Mouse (Mus musculus) heart, postnatal 4 days (tissue): ENCODE results near the gene Rgs19. TPM values are rescaled to one million over a fixed set of nuclear protein-coding genes. Genes with fewer than 3 reads are reported as not detected.
A peak's percentile ranks its signal among the peaks of the same experiment; 100 is the strongest.

Experiments used
- DNase-seq: peaks from one replicate; pipeline ENCODE4 v3.0.0; 2021
- total RNA-seq, 2 experiments: library from RNA; stranded (reverse); gene quantifications; 2 replicates each; pipeline ENCODE4 v1.2.3; 2021

The Rgs19 gene
- 10 to 100 TPM; 11.3 to 15.8 TPM for total RNA-seq

DNA sequence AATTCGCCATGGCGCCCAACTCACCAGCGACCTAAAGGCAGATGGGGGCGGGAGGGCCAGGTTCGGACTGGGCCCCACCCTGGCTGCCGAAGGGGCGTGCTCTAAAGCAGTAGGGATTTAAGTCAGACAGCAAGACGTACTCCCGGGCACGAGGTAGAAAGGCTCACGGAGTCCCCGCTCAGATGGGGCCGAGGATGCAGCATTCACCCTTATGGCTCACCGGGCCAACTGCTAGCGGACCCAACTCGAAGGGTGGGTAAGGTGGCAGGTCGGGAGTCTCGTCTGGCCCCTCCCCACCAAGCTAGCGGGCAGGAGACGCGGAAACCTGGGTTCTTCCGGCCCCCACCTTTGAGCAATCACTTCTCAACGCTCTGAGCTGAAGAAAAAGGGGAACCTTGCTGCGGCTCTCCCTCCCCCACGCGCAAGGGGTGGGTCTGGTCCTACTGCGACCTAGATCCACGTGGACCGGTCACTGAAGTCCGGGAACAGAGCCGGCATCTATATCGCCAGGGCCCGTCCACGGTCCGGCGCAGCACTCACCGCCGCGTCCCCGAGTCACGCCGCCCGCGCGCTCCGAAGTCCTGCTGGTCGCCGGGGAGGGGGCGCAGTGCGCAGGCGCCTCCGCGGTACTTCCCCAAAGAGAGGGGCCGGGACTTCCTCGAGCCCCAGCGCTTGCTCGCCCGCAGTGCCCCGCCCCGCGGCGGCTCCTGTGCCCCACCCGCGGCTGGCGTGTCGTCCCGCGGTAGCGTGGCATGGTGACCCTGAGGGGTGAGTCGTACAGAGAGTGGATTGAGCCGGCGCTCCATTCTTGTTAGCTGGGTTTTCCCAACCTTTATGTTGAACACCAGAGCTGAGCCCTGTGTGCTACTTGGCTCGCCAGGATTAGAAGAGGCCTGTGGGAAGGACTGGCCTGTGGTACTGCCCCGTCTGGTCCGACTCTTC lies at the start of gene Rgs19:
TSS of gene Rgs19 (minus strand) at position 639 of the 942 bp plus-strand sequence.
- DNase-seq = peak; percentile 82

DNA sequence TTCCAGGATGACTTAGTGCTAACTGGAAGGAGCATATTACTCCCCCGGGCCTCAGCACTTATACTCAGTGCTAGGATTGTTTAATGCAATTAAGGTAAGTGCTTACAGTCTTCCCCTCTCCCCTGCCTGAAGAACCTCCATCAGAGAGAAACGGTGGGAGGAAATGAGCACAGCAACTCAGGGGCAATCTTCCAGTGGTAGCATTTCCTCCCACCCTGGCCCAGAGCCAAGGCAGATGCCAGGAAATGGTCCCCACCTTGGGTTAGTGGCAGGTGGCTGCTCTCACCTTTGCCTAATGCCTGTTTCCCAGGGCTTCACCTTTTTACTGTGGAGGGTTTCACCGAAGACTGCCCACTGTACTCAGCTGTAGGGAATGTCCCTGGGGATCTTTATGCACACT lies 36.3 kb upstream of the Rgs19 start:
- no peak for DNase-seq

DNA sequence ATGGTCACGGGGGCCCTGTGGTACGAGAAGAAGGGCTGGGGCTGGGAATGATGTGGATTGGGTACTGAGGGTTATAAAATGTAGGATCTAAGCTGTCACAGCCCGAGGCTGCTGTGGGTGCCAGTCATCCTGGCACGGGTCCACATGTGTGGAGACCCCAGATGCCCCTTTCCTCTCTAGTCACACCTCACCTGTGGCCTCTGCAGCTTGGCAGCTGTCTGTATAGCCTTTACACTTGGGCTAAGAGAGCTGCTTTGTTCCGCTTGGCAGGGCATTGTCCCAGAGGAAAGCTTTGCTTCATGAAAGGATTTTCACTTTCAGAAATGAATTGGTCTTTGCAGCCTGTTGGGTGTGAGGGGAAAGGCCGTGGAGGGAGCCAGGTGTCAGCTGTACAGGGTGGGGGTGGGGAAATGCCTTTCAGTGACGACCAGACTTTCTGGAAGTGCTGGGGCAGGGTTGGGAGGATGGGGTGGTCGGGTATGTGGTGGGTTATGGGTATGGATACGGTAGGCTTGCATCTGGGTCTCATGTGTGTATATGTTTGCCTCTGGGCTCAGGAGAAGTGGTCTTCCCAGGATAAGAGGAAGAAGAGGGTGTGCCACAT lies 34.0 kb upstream of the Rgs19 start:
- DNase-seq = no peak

DNA sequence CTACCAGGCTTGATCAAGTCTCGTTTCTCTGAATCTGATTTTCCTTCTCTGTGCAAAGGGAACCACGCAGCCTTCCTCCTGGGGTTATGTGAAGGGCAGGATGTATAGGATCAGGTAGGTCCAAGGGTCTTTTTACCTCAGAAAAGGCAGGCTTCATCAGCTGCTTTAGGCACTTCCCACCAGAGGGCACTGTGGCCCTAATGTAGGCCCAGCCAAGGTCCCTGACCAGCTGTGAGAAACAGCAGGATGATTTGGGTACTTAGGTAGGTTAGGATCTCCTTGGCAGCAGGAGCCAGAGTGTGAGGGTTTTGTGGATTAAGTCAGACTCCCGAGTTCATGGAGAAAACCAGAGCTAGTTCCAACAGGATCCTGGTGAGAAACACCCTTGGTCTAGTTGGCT lies 28.4 kb upstream of the Rgs19 start:
- peak; percentile 42 for DNase-seq

DNA sequence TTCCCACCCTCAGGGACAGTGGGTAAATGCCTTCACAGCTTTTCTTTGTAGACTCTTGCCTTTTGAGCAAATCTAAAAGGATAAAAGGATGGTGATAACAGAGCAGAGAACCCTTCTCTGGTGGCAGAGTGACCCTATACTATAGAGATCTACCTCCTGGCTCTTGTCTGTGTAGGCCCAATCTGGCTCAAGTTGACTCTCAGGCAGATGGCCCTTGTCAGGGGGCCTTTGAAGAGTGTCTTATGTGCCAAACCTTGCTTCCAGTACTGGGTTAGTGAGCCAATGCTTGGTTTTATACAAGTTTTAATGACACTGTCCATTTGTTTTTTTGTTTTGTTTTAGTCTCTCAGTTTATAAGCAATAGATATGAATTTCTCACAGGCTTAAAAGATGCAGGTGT lies 27.4 kb upstream of the Rgs19 start:
- DNase-seq = no peak

DNA sequence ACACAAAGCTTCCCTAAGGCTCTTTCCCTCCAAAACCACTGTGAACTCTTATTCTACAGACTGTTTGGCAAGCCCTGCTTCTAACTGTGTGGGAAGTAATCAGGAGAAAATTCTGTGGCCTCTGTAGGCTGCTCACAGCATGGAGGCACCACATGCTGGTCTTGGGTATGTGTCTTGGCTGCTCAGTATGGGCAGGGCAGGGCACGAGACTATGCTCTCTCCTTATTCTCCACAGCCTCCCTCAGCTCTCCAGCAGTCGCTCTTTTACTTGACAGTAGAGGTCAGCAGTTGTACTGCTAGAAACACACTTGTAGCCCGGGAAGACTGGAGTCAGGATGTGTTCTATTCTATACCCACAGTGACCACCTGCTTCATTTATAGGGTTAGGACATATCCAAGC lies 26.3 kb upstream of the Rgs19 start:
- no peak for DNase-seq

DNA sequence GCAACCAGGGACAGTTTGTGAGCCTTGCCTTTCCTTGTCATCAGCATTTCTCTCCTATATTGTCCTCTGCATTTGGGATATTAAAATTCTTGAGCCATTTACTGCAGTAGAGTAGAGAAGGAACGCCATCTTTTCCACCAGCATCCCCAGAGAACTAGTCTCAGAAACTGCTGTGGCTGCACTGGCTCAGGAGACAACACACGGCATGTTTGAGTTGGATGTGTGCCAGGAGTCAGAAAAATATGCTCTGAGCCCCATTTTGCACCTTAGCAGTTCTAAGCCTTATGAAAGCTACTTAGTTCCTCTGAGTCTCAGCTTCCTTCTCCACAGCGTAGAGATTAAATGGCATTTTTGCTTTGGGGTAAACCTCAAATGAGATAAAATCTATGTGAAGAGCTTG lies 23.2 kb upstream of the Rgs19 start:
- DNase-seq = no peak

DNA sequence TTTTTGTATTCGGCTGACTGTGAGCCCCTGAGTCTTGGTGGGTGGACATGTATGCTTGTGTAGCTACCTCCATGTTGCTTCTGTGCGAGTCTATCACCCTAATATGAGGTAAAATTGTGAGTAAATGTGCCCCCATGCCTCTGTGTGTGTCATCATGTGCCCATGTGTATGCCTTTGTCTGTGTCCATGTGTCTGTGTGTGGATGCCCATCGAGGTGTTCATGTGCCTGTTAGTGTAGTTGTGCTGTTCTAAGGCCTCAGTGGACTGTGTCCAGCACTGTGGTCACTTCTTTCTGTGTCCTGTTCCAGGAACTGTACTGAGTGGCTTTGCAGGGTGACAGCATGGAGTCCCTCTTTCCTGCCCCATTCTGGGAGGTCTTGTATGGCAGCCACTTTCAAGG lies 21.6 kb upstream of the Rgs19 start:
- no peak for DNase-seq

DNA sequence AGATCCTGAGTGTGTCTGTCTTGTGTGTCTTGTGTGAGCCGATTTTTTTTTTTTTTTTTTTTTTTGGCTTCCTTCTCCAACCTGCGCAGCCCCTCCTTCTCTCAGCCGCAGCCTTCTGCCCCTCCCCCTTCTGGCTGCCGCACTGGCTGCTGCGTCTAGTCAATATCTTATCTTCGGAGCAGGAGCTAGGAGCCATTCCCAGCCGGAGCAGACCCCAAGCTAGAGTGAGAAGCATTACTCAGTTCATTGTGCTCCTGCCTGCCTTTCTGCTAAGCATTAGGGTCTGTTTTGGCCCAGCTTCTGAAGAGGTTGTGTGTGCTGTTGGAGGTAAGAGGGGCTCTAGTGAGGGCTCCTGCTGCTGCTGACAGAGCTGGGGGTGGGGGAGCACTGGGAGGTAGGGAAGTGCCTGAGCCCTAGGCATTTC lies 21.1 kb upstream of the Rgs19 start, which contains the start of gene Oprl1:
TSS of gene Oprl1 (plus strand) at position 114 of the 424 bp plus-strand sequence.
- DNase-seq = peak; percentile 25

DNA sequence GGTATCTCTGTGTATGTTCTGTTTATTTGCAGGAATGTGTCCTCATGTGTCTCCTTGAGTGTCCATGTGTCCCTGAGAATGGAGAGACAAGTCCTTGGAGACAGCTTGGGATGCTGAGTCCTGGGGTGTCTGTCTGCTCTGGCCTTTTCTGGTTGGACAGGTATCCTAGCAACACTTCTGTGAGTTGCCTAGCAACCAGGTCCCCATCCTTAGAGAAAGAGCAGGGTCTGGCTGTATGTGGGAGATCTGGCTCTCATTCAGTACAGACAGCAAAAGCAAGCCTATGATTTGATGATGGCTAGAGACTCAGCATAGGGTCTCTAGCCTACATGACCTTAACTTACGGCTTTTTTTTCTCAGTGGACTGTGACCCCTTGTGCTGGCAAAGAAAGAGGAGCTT lies 20.0 kb upstream of the Rgs19 start:
- no peak for DNase-seq

DNA sequence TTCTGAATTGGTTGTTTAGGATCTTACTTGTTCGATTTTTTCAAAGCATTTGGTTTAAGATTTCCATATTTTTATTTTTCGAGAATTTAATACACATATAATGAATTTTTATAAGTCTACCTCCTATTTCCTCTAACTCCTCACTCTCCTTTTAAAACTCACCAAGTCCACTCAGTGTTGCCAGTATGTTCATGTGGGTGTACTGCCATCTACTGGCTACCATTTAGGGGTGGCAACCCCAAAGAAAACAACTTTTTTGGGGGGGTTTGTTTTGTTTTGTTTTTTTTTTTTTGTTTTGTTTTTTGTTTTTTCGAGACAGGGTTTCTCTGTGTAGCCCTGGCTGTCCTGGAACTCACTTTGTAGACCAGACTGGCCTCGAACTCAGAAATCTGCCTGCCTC lies 12.9 kb upstream of the Rgs19 start:
- no peak for DNase-seq

DNA sequence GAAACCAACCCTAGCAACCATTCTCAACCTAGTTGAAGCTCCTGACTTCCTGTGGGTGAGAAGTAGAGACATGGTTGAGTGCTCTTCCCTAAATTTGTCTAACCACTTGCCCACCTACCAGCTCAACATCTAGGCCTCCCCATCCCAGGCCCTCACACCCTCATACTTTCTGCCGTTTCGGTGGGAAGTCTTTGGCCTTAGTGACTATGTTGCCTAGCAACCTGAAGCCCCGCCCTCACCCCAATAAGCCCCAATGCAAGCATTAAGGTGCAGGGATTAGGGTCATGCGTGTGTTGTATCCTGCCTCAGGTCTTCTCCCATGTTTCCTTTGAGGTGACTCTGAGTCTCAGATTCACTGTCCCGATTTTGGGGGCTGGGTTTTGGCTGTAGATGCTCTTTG lies 4.5 kb upstream of the Rgs19 start, which contains the start of gene Lkaaear1:
TSS of gene Lkaaear1 (minus strand) at position 202 of the 400 bp plus-strand sequence.
- DNase-seq = no peak

DNA sequence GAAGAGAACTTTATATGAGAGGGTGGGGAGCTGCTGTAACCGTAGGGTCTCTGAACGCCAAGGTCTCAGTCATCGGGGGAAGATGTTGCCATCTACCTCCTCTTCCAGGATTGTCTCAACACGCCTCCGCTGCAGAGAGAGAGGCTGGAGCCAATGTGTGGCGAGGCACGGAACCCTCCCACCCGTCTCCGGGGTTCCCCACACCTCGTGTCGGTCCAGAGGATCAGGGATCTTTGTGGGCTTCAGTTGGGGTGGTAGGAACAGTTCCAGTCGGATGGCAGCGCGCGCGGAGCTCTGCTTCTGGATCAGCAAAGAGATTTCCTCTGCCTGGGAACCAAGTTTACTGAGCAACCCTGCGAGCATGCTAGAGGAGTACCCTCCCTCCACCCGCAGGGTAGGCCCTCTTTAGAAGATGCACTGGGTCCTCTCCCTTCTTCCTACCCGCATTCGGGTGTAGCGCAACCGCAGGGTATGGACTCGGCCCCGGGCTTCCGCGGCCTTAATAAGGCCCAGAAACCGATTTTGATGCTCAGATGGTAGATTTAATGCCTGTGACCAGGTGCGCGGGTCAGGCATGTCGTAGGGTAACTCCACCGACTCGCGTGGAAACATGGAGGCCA lies 3.1 kb upstream of the Rgs19 start:
- DNase-seq = no peak

DNA sequence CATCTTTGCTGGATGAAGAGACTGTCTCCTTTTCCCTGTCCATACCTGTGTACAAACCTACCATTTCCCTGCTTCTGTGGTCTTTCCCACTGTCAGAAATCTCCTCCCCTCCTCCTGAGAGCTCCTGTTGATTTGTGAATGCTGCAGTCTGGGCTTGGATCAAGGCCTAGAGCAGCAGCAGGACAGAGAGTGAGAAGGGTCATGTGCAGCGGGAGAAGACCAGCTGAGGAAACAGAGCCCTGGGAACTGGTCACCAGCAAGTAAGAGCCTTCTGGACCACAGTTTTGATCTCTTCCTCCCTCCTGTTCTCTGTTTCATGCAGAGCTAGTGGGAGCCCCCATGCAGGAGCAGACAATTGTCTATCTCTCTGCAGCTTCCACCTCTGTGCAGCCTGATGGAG lies 2.0 kb upstream of the Rgs19 start:
- DNase-seq = no peak

DNA sequence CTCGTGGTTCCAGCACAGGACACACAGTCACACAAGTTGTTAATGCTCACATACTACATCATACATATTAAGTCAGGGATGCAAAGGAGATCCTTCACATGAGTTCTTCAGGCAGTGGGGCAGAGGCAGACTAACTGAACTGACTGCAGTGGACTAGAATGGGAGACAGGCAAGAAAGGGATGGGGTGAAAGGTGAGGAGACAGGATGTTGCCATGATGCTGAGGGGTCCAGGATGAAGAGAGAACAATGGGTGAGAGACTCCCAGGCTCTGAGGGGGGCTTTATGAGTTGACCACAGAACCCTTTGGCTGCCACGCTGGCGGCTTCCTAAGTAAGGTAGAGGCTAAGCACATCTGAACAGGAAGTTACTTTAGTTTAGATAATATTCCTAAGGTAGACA lies 804 bp upstream of the Rgs19 start:
- DNase-seq = no peak

DNA sequence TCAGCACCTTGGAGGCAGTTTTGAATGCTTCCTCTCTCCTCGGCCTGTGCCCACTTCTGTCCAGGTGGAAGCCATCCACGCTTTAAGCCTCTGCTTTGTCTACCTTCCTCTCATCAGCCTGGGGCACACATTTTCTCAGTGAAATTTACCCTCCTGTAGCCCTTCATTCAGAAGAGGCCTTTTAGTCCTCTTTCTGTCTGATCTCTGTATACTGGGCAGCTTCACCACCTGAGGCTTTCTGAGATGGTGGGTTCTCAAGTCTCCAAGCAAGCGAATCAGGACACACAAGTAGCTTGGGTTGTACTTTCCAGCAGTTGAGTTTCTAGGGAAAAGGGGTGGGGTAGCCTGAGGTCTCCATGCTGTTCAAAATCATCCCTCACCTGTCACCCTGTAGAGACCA lies 1.5 kb downstream of the Rgs19 start:
- DNase-seq = no peak

DNA sequence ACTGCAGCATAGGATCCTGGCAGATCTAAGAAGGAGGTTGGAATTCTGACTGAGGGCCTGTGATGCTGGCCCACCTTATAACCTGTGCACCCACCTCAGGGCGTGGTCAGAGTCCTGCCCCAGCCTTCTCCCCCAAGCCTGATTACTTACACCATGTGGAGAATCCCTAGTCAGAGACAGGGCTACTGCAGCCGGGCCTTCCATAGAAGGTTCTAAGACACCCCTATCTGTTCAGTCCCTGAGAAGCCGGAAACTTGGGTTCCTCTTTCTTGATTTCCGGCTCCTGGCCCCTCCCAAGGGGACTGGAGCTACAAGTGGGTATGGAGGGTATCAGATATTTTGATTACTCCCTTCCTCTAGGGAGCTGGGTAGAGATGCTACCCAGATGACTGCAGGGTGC lies 2.2 kb downstream of the Rgs19 start:
- no peak for DNase-seq

DNA sequence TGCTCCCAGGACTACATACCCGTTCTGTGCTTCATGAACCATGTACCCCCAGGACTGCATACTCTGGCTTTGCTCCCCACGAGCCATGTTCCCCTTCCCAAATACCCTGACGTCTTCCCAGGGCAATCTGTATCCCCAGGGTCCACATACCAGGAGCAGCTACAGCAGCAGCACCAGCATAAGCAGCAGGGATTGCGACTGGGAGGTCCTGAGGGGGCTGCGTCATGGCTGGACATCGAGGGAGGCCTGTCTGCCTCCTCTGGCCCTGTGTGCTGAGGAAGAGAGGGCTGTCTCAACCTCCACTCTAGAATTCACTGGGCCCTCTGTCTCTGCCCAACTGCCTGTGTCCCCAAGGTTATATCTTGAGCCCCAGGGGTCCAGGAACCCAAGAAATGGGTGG lies 2.7 kb downstream of the Rgs19 start:
- DNase-seq = no peak

DNA sequence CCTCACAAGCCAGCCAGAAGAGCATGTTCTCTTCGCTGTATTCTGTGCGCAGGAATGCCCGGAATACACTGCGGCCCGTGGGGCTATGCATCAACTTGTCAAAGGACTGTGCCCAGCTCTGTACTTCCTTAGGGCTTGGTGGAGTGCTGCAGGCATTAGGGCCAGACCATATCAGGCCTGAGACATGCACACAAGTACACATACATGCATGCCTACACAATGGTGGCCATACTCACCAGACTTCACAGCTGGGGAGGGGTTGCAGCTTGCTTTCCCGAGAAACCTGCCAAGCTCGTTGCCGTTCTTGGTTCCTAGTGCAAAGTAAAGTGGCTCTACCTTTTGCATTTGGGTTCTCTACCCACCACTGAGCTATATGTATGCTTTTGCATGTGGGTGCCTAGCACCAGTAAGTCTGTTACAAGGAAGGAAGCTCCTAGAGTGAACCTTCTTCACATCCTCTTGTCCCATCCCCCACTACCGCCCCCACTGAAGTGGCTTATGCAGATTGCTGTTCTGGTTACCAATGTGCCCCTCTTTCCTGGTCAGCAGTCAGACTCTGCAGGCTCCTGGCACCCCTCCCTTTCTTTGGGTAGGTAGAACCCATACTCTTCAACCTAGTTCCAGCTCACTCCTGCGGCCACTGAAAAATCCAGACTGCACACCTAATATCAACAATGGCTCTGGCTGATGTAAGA lies 4.2 kb downstream of the Rgs19 start:
- DNase-seq = peak; percentile 2

DNA sequence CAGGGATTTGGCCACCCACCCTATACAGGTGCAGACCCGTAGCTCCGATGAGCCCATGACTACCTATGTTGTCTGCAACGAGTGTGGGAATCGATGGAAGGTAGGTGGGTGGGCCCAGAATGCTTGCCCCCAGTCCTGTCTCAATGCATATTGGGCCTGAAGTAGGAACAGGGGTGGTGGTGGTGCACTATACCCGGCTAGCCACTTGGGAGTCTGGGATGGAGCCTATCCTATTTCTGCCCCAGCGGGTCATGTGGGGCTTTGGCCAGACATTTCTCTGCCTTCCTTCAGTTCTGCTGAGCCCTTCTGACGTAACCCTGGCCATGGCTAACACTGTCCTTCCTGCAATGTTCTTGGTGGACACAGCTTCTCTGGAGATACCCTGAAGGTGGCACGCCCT lies 6.2 kb downstream of the Rgs19 start:
- peak; percentile 3 for DNase-seq

DNA sequence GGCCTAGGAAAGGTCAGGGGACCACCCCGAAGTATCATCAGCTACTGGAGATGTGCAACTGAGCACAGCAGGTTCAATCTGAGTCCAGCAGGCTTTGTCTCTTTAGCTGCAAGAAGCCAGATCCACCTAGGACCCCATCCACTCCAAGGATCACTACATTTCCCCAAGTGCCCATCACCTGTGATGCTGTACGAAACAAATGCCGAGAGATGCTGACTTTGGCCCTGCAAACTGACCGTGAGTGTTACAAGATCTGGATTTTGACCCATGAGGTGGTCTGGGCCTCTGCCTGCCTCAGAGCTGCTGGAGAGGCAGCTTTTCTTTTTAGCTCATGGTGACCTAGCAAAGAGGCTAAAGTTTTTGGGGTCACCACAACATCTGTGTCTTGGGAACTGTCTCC lies 8.1 kb downstream of the Rgs19 start:
- no peak for DNase-seq

DNA sequence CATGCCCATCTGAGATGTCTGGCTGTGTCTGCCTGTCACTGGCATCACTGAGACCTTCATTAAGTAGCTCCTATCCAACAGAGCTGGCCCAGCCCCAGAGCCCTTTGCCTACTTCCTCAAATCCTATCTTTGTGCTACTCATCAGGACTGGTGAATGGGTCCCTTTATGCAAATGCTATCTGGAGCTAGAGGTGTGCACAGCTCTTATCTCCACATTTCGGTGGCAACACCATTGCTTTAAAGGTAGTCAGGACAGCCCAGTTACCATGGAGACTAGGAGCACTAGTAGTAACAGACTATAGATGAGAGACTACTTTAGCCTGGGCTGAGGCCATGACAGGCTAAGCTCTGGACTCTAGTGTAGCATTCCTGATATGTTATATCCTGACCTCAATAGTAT lies 9.1 kb downstream of the Rgs19 start:
- DNase-seq = no peak

DNA sequence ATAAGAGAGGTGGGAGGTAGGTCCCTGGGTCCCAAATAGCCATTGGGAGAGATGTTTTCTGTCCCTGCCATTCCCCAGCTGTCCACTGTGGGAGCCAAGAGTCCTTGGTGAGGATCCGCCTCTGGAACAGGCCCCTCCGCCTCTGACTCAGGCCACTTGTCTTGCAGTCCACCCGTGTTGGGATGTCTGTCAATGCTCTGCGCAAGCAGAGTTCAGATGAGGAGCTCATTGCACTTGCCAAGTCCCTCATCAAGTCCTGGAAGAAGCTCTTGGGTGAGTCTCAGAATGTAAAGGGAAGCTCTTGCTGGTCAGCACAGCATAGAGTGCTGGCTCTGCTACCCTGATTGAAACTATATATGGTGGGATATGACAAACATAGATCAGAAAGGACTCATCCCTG lies 10.4 kb downstream of the Rgs19 start:
- DNase-seq = no peak
